Mouse (Mus musculus) heart, embryonic 14.5 days (tissue): ENCODE measurements around the gene Wnt2. TPM values are rescaled to one million over a fixed set of nuclear protein-coding genes. Genes with fewer than 3 reads are reported as not detected.

Source experiments
- ATAC-seq: fragments of 200-750 bp; cut with Nextera tagmentation; 2 replicates; pipeline ENCODE4 v1.8.0; 2017; ENCODE audit warnings: low read depth, moderate TSS enrichment; ENCODE audit not compliant: insufficient number of reproducible peaks, insufficient read depth, low FRiP score
- H3K27ac ChIP-seq, 2 experiments: fragments of 200-500 bp in 1 of 2; fragments of 300-500 bp in 1 of 2; sonication (generic) in 1 of 2; replicated peaks in 1 of 2; 2 replicates each; pipeline ENCODE4 v1.5.1; 2012 to 2014; ENCODE audit warnings: low read depth in 2 of 2, low read length in 2 of 2, control low read depth in 1 of 2, mild to moderate bottlenecking in 1 of 2, mixed read lengths in 1 of 2; ENCODE audit not compliant: control insufficient read depth in 1 of 2, insufficient read depth in 1 of 2
- H3K27me3 ChIP-seq: fragments of 300-500 bp; sonication (generic); 2 replicates; pipeline ENCODE4 v1.6.1; 2014; ENCODE audit warnings: mild to moderate bottlenecking, low read length, control low read depth; ENCODE audit not compliant: control insufficient read depth, insufficient read depth
- H3K36me3 ChIP-seq: fragments of 300-500 bp; sonication (generic); 2 replicates; pipeline ENCODE4 v1.6.1; 2014; ENCODE audit warnings: mild to moderate bottlenecking, control low read depth, low read length, mixed read lengths; ENCODE audit not compliant: control insufficient read depth, insufficient read depth
- H3K4me1 ChIP-seq, 2 experiments: fragments of 200-500 bp in 1 of 2; fragments of 300-500 bp in 1 of 2; sonication (generic) in 1 of 2; 2 replicates each; pipeline ENCODE4 v1.6.1; 2012 to 2014; ENCODE audit warnings: low read length in 2 of 2, control low read depth in 1 of 2, mixed read lengths in 1 of 2; ENCODE audit not compliant: control insufficient read depth in 2 of 2, insufficient read depth in 2 of 2
- H3K4me2 ChIP-seq: fragments of 300-500 bp; sonication (generic); 2 replicates; pipeline ENCODE4 v1.6.1; 2014; ENCODE audit warnings: mild to moderate bottlenecking, low read length
- H3K4me3 ChIP-seq, 2 experiments: fragments of 200-500 bp in 1 of 2; fragments of 300-500 bp in 1 of 2; sonication (generic) in 1 of 2; 2 replicates each; pipeline ENCODE4 v1.5.1; 2012 to 2014; ENCODE audit warnings: low read length in 2 of 2, mild to moderate bottlenecking in 2 of 2, control low read depth in 1 of 2, low read depth in 1 of 2, moderate library complexity in 1 of 2; ENCODE audit not compliant: control insufficient read depth in 1 of 2, insufficient read depth in 1 of 2
- H3K9ac ChIP-seq: fragments of 300-500 bp; sonication (generic); 2 replicates; pipeline ENCODE4 v1.6.1; 2014; ENCODE audit warnings: mild to moderate bottlenecking, low read length
- H3K9me3 ChIP-seq: fragments of 300-500 bp; sonication (generic); 2 replicates; pipeline ENCODE4 v1.6.1; 2016; ENCODE audit warnings: low read length, control low read depth; ENCODE audit not compliant: control insufficient read depth
- WGBS: fragments of 180-500 bp; shearing (Covaris S2); extraction: QIAGEN DNeasy Blood & Tissue Kit; methylation state at CpG from one replicate; pipeline ENCODE4 v1.1.7; 2014; 5-methylcytosine and 5-hydroxymethylcytosine counted together
- polyA plus RNA-seq: library from polyadenylated mRNA; unstranded; fragments of >200 nt; fragmentation: Nextera tagmentation; extraction: Ambion mirVana; gene quantifications from 2 replicates; pipeline ENCODE4 v1.2.1, GENCODE M21; 2014

The Wnt2 gene
- polyA plus RNA-seq, 1 experiment from 2014 or later: 4.5 TPM

DNA sequence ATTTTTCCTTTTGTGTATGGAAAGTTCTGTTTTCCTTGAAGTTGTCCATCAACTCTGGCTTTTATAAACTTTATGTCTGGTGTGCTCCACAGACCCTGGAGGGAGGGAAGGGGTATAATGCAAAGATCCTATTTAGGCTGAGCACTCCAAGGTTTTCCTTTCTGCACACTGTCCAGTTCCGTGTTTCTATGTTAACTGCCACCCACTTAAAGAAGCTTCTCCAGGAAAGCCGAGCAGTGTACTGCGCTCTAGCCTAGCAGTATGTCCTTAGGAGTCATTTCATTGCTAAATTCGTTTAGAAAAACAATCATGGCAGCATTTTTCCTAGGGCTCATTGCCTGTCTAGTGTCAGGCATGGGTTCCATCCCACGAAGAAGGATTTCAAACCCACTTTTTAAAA is 12.8 kb upstream of the Wnt2 start:
- H3K27me3 ChIP-seq: no peaks in the 10 kb centered on the region
- no peak overlapping the region for H3K9ac ChIP-seq
- H3K4me2 ChIP-seq: no peak overlapping the region
- 70% methylated on average over 5 of the region's 5 CpGs for WGBS
- no peaks in the 10 kb centered on the region for H3K36me3 ChIP-seq
- H3K9me3 ChIP-seq: no peaks in the 10 kb centered on the region
- ATAC-seq: no peak
- no peak overlapping the region for H3K27ac ChIP-seq
- H3K4me3 ChIP-seq: no peak overlapping the region
- H3K4me1 ChIP-seq: no peaks in the 10 kb centered on the region

DNA sequence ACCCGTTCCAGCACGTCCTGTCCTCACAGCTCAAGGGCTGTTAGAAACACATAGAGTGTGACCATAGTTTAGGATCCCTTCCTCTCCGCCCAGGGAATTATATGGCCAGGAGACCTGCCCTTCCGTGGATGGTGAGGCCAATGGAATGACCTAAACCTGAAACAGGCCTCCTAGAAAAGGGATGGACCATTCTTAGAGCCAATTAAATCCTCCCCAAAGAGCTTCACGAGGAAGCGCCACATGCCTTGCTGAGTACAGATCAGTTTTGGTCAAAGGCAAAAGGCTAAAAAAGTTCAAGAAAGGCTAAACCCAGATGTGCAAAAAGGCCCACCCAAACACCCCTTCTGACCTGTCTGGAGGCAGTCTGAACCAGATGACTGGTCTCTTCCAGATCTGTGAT is 1.9 kb upstream of the Wnt2 start:
- Histone ChIP-seq H3K9me3 (no peaks in the 10 kb centered on the region), H3K9ac (peak overlapping the region; percentile 54), H3K27ac (no peak overlapping the region), H3K27me3 (peaks cover 24% of the 10 kb centered on the region; the same call in 1 of the 2 replicates), H3K36me3 (no peaks in the 10 kb centered on the region), H3K4me2 (peak overlapping the region; percentile 96), H3K4me3 (peak overlapping the region; percentile 54 to 56), H3K4me1 (peaks cover 9 to 12% of the 10 kb centered on the region in 2 experiments; a peak in 3 of 4 replicates)
- whole genome bisulfite sequencing: 33% methylated on average over 6 of the region's 6 CpGs
- ATAC-seq: no peak

DNA sequence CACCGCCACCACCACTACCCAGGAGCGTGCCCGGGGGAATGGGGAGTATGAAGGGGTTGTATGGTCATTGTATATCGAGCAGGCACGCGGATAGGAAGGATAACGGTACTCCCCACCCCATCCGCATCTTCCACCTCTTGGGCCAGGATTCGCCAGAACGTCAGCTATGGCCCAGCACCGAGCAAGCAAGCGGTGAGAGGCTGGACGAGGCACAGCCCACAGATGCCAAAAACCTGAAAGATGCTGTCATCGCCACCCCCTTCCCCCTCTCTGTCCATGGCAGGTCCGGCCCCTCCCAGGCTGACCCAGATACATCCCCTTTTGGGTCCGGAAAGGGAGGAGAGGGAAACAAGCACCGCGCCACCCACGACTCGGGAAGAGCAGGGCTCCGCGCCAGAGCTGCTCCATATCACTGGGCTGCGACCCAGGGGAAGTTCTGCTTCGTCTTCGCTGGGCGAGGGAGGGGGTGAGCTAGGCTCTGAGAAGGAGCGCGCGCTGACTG is 1.2 kb upstream of the Wnt2 start:
- WGBS: under 1% methylated on average over 27 of the region's 29 CpGs
- Histone ChIP-seq H3K4me3 (peak overlapping the region; percentile 54 to 56), H3K36me3 (no peaks in the 10 kb centered on the region), H3K27ac (no peak overlapping the region), H3K4me2 (peak overlapping the region; percentile 96), H3K4me1 (peaks cover 9 to 12% of the 10 kb centered on the region in 2 experiments; a peak in 3 of 4 replicates), H3K27me3 (peaks cover 24% of the 10 kb centered on the region; the same call in 1 of the 2 replicates), H3K9ac (peak overlapping the region; percentile 54), H3K9me3 (no peaks in the 10 kb centered on the region)
- ATAC-seq: peak; percentile 78

GRCm38 (mm10) chr6:18030868-18031508 is 603 bp upstream of the Wnt2 start:
- Histone ChIP-seq H3K9ac (no peak overlapping the region; the same call in 1 of the 2 replicates), H3K4me2 (peak overlapping the region; percentile 96), H3K27ac (no peak overlapping the region), H3K9me3 (no peaks in the 10 kb centered on the region), H3K4me3 (peak overlapping the region; percentile 54 to 56), H3K27me3 (peaks cover 24% of the 10 kb centered on the region; the same call in 1 of the 2 replicates), H3K4me1 (peaks cover 9 to 12% of the 10 kb centered on the region in 2 experiments; a peak in 3 of 4 replicates), H3K36me3 (no peaks in the 10 kb centered on the region)
- peak; percentile 26; the same call in 1 of the 2 replicates for ATAC-seq
- WGBS: 7% methylated on average over 12 of the region's 12 CpGs

DNA sequence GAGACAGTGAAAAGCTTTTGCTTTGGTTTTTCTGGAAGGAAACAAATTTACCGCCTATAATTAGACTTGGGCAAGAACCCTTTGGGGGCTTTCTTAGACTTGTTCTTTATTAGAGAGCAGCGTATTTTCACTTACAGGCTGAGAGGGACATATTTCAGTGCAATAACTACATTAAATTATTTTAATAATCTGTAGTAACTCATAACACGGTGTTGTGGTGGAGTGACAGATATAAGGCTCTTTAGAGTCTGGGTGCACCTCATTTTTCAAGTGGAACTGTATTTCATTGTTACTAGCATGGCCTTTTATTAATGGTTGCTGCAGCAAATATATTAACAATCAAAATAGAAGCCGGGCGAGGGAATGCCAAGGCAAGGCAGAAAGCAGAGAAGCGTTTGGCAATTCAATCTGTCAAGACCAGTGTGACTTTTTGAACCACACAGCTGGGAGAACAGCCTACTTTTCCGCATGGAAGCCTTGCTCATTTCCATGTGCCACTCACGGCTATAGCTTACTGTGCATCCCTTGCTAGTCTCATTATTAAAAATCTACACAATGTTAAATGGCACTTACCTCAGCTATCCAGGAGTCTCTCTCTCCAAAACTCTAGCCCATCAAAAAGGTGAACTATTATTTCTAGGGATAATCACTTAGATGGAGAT is 6.1 kb downstream of the Wnt2 start:
- Histone ChIP-seq H3K4me2 (no peak overlapping the region), H3K4me3 (no peak overlapping the region), H3K27ac (no peak overlapping the region), H3K4me1 (no peaks in the 10 kb centered on the region), H3K9me3 (no peaks in the 10 kb centered on the region), H3K36me3 (no peaks in the 10 kb centered on the region), H3K9ac (no peak overlapping the region), H3K27me3 (peaks cover 3% of the 10 kb centered on the region; the same call in 1 of the 2 replicates)
- no peak for ATAC-seq
- 86% methylated on average over 8 of the region's 8 CpGs for WGBS

DNA sequence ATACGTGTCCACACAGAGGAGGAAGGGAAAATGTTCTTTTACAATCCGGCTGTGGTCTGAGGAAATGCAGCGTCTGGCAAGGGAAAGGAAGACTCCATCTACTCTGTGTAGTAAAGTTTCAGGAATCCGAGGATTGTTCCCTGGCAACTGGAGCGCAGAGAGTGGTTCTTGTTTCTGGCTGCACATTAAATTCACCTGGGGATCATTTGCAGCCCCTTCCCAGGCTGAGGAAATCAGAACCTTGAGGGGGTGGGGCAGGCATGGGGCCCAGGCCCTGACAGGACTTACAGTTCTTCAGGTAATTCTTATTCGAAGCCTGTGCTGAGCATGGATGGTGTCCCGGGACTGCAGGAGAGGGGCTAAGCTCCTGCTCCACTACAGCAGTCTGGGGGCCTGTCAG is 17.0 kb downstream of the Wnt2 start:
- no peak overlapping the region for H3K4me2 ChIP-seq
- H3K4me1 ChIP-seq: no peaks in the 10 kb centered on the region
- no peaks in the 10 kb centered on the region for H3K36me3 ChIP-seq
- H3K9me3 ChIP-seq: no peaks in the 10 kb centered on the region
- H3K9ac ChIP-seq: no peak overlapping the region
- ATAC-seq: no peak
- H3K27me3 ChIP-seq: no peaks in the 10 kb centered on the region
- H3K27ac ChIP-seq: no peak overlapping the region
- WGBS: 70% methylated on average over 7 of the region's 7 CpGs
- H3K4me3 ChIP-seq: no peak overlapping the region

DNA sequence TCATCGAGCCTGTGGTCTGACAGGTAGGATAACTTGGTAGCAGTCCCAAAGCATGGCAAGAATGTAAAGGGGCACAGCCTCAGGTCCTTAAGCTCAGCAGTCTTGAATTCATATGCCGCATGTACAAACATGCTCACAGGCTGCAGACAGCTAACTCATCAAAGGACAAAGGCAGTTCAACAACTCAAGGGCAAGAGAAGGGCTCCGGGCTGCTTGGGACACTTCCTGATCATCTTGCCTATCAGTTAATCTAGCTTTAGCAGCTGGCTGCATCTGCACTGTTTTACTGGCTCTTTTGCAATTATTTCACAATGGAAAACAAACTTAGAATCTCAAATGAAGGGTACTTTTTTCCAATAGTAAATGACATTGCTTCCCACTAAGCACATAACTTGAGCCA is 23.0 kb downstream of the Wnt2 start:
- no peaks in the 10 kb centered on the region for H3K36me3 ChIP-seq
- no peak overlapping the region for H3K4me2 ChIP-seq
- WGBS: 50% methylated on average over 3 of the region's 3 CpGs
- H3K9me3 ChIP-seq: no peaks in the 10 kb centered on the region
- H3K9ac ChIP-seq: no peak overlapping the region
- ATAC-seq: no peak
- no peaks in the 10 kb centered on the region for H3K27me3 ChIP-seq
- no peak overlapping the region for H3K27ac ChIP-seq
- no peaks in the 10 kb centered on the region for H3K4me1 ChIP-seq
- no peak overlapping the region for H3K4me3 ChIP-seq
